Mouse (Mus musculus): Measurements from ENCODE around the gene Cldn7. TPM values are rescaled to one million over a fixed set of nuclear protein-coding genes. Genes with fewer than 3 reads are reported as not detected.
A peak's percentile ranks its signal among the peaks of the same experiment; 100 is the strongest.

Cldn7 gene
- polyA plus RNA-seq, 1 experiment from 2014 or later = 0.40 TPM

GRCm38 (mm10) chr11:69976271-69976670 is 11.7 kb downstream of the Cldn7 start:
- WGBS = 92% methylated on average over 4 of the region's 4 CpGs
- H3K27ac ChIP-seq (ENCODE audit: low read length) = no peak overlapping the region
- peaks cover 10% of the 10 kb centered on the region for H3K4me1 ChIP-seq (ENCODE audit: control insufficient read depth, insufficient read depth, low read length)
- no peak overlapping the region for H3K9ac ChIP-seq (ENCODE audit: low read depth, low read length)
- no peaks in the 10 kb centered on the region for H3K9me3 ChIP-seq (replicated peaks; ENCODE audit: control insufficient read depth, low read length, poor library complexity, severe bottlenecking)
- peaks cover 20% of the 10 kb centered on the region for H3K36me3 ChIP-seq (ENCODE audit: control insufficient read depth, insufficient read depth, low read length)
- no peaks in the 10 kb centered on the region for H3K27me3 ChIP-seq (ENCODE audit: control insufficient read depth, insufficient read depth, low read depth, low read length)
- no peak overlapping the region for H3K4me3 ChIP-seq (ENCODE audit: low read depth, low read length)
- ATAC-seq = no peak
- H3K4me2 ChIP-seq (ENCODE audit: low read length) = no peak overlapping the region

GRCm38 (mm10) chr11:69979827-69980195 is 15.2 kb downstream of the Cldn7 start:
- Histone ChIP-seq H3K27ac (ENCODE audit: low read length) (peak overlapping the region; percentile 98), H3K9me3 (replicated peaks; ENCODE audit: control insufficient read depth, low read length, poor library complexity, severe bottlenecking) (no peaks in the 10 kb centered on the region), H3K27me3 (ENCODE audit: control insufficient read depth, insufficient read depth, low read depth, low read length) (no peaks in the 10 kb centered on the region), H3K4me3 (ENCODE audit: low read depth, low read length) (peak overlapping the region; percentile 98), H3K4me2 (ENCODE audit: low read length) (peak overlapping the region; percentile 92), H3K36me3 (ENCODE audit: control insufficient read depth, insufficient read depth, low read length) (peaks cover 14% of the 10 kb centered on the region), H3K9ac (ENCODE audit: low read depth, low read length) (peak overlapping the region; percentile 99), H3K4me1 (ENCODE audit: control insufficient read depth, insufficient read depth, low read length) (peaks cover 26% of the 10 kb centered on the region)
- WGBS = 4% methylated on average over 16 of the region's 16 CpGs
- ATAC-seq = no peak

GRCm38 (mm10) chr11:69980196-69981140 is 15.9 kb downstream of the Cldn7 start:
- under 1% methylated on average over 43 of the region's 60 CpGs for WGBS
- H3K4me2 ChIP-seq (ENCODE audit: low read length) = peak overlapping the region; percentile 92
- H3K27me3 ChIP-seq (ENCODE audit: control insufficient read depth, insufficient read depth, low read depth, low read length) = no peaks in the 10 kb centered on the region
- H3K4me3 ChIP-seq (ENCODE audit: low read depth, low read length) = peak overlapping the region; percentile 98
- ATAC-seq = peak; percentile 92
- H3K9ac ChIP-seq (ENCODE audit: low read depth, low read length) = peak overlapping the region; percentile 99
- peaks cover 18% of the 10 kb centered on the region for H3K36me3 ChIP-seq (ENCODE audit: control insufficient read depth, insufficient read depth, low read length)
- H3K4me1 ChIP-seq (ENCODE audit: control insufficient read depth, insufficient read depth, low read length) = peaks cover 26% of the 10 kb centered on the region
- H3K9me3 ChIP-seq (replicated peaks; ENCODE audit: control insufficient read depth, low read length, poor library complexity, severe bottlenecking) = no peaks in the 10 kb centered on the region
- H3K27ac ChIP-seq (ENCODE audit: low read length) = peak overlapping the region; percentile 98

- ATAC-seq = peak; percentile 43; the same call in 1 of the 2 replicates
- peak within 1 kb of the TSS; percentile 99 for H3K9ac ChIP-seq (ENCODE audit: low read depth, low read length)
- peaks cover 26% of the 10 kb centered on the region for H3K4me1 ChIP-seq (ENCODE audit: control insufficient read depth, insufficient read depth, low read length)
- under 1% methylated on average over 40 of the region's 43 CpGs for WGBS
- H3K27ac ChIP-seq (ENCODE audit: low read length) = peak within 1 kb of the TSS; percentile 98
- peaks cover 16% of the 10 kb centered on the region for H3K36me3 ChIP-seq (ENCODE audit: control insufficient read depth, insufficient read depth, low read length)
- peak within 1 kb of the TSS; percentile 98 for H3K4me3 ChIP-seq (ENCODE audit: low read depth, low read length)
- H3K4me2 ChIP-seq (ENCODE audit: low read length) = peak within 1 kb of the TSS; percentile 92
- no peaks in the 10 kb centered on the region for H3K9me3 ChIP-seq (replicated peaks; ENCODE audit: control insufficient read depth, low read length, poor library complexity, severe bottlenecking)
- no peaks in the 10 kb centered on the region for H3K27me3 ChIP-seq (ENCODE audit: control insufficient read depth, insufficient read depth, low read depth, low read length)
Measured at GRCm38 (mm10) chr11:69981141-69981762, 16.7 kb downstream of the Cldn7 start, which contains the start of gene Ctdnep1. TSS of gene Ctdnep1 (plus strand) at chr11:69981156.

GRCm38 (mm10) chr11:69982225-69982624 is 17.6 kb downstream of the Cldn7 start, which contains the start of gene Elp5:
TSS of gene Elp5 (minus strand) at chr11:69982517.
- ATAC-seq = no peak
- Histone ChIP-seq H3K4me3 (ENCODE audit: low read depth, low read length) (peak within 1 kb of the TSS; percentile 98), H3K36me3 (ENCODE audit: control insufficient read depth, insufficient read depth, low read length) (peaks cover 19% of the 10 kb centered on the region), H3K27me3 (ENCODE audit: control insufficient read depth, insufficient read depth, low read depth, low read length) (no peaks in the 10 kb centered on the region), H3K9me3 (replicated peaks; ENCODE audit: control insufficient read depth, low read length, poor library complexity, severe bottlenecking) (no peaks in the 10 kb centered on the region), H3K4me1 (ENCODE audit: control insufficient read depth, insufficient read depth, low read length) (peaks cover 26% of the 10 kb centered on the region), H3K4me2 (ENCODE audit: low read length) (peak within 1 kb of the TSS; percentile 66), H3K27ac (ENCODE audit: low read length) (peak within 1 kb of the TSS; percentile 98), H3K9ac (ENCODE audit: low read depth, low read length) (peak within 1 kb of the TSS; percentile 99)
- 65% methylated on average over 8 of the region's 8 CpGs for WGBS

GRCm38 (mm10) chr11:69982877-69983276 is 18.3 kb downstream of the Cldn7 start:
- no peak for ATAC-seq
- H3K27ac ChIP-seq (ENCODE audit: low read length) = no peak overlapping the region

GRCm38 (mm10) chr11:69983377-69983776 is 18.8 kb downstream of the Cldn7 start:
- peak overlapping the region; percentile 99; the same call in 1 of the 2 replicates for H3K9ac ChIP-seq (ENCODE audit: low read depth, low read length)
- H3K27me3 ChIP-seq (ENCODE audit: control insufficient read depth, insufficient read depth, low read depth, low read length) = no peaks in the 10 kb centered on the region
- ATAC-seq = no peak
- peak overlapping the region; percentile 66; the same call in 1 of the 2 replicates for H3K4me2 ChIP-seq (ENCODE audit: low read length)
- H3K27ac ChIP-seq (ENCODE audit: low read length) = no peak overlapping the region
- peaks cover 24% of the 10 kb centered on the region for H3K36me3 ChIP-seq (ENCODE audit: control insufficient read depth, insufficient read depth, low read length)
- peaks cover 26% of the 10 kb centered on the region for H3K4me1 ChIP-seq (ENCODE audit: control insufficient read depth, insufficient read depth, low read length)
- WGBS = 86% methylated on average over 4 of the region's 4 CpGs
- no peaks in the 10 kb centered on the region for H3K9me3 ChIP-seq (replicated peaks; ENCODE audit: control insufficient read depth, low read length, poor library complexity, severe bottlenecking)
- no peak overlapping the region for H3K4me3 ChIP-seq (ENCODE audit: low read depth, low read length)

More at GRCm38 (mm10) chr11:69982877-69983276, 18.3 kb downstream of the Cldn7 start:
- Histone ChIP-seq H3K36me3 (ENCODE audit: control insufficient read depth, insufficient read depth, low read length) (peaks cover 21% of the 10 kb centered on the region), H3K9ac (ENCODE audit: low read depth, low read length) (peak overlapping the region; percentile 99), H3K4me2 (ENCODE audit: low read length) (peak overlapping the region; percentile 66), H3K4me3 (ENCODE audit: low read depth, low read length) (no peak overlapping the region), H3K4me1 (ENCODE audit: control insufficient read depth, insufficient read depth, low read length) (peaks cover 26% of the 10 kb centered on the region), H3K27me3 (ENCODE audit: control insufficient read depth, insufficient read depth, low read depth, low read length) (no peaks in the 10 kb centered on the region), H3K9me3 (replicated peaks; ENCODE audit: control insufficient read depth, low read length, poor library complexity, severe bottlenecking) (no peaks in the 10 kb centered on the region)
- 20% methylated on average over 5 of the region's 5 CpGs for WGBS

GRCm38 (mm10) chr11:69984431-69984830 is 19.9 kb downstream of the Cldn7 start:
- H3K27ac ChIP-seq (ENCODE audit: low read length) = no peak overlapping the region
- no peak overlapping the region for H3K9ac ChIP-seq (ENCODE audit: low read depth, low read length)
- peaks cover 34% of the 10 kb centered on the region for H3K36me3 ChIP-seq (ENCODE audit: control insufficient read depth, insufficient read depth, low read length)
- H3K27me3 ChIP-seq (ENCODE audit: control insufficient read depth, insufficient read depth, low read depth, low read length) = no peaks in the 10 kb centered on the region
- no peak overlapping the region for H3K4me3 ChIP-seq (ENCODE audit: low read depth, low read length)
- no peak overlapping the region for H3K4me2 ChIP-seq (ENCODE audit: low read length)
- peaks cover 18% of the 10 kb centered on the region for H3K4me1 ChIP-seq (ENCODE audit: control insufficient read depth, insufficient read depth, low read length)
- H3K9me3 ChIP-seq (replicated peaks; ENCODE audit: control insufficient read depth, low read length, poor library complexity, severe bottlenecking) = no peaks in the 10 kb centered on the region
- WGBS = 90% methylated on average over 8 of the region's 8 CpGs
- no peak for ATAC-seq

All from midbrain, embryonic 16.5 days (tissue).